Mouse (Mus musculus) retina, postnatal 1 day (tissue): ENCODE results near the gene Pcbp3.

Experiments used
- DNase-seq: peaks from one replicate; pipeline ENCODE4 v3.0.0-alpha.2; 2012

The Pcbp3 gene

GRCm38 (mm10) chr10:76842087-76842486, 119.6 kb downstream of the Pcbp3 start:
- DNase-seq = no peak

- DNase-seq = no peak
These were observed 120.5 kb downstream of the Pcbp3 start for GRCm38 (mm10) chr10:76841220-76841619.

GRCm38 (mm10) chr10:76840566-76840965, 121.1 kb downstream of the Pcbp3 start:
- DNase-seq = no peak

- DNase-seq = peak; percentile 84
These were observed 126.0 kb downstream of the Pcbp3 start for GRCm38 (mm10) chr10:76835497-76836357.

- no peak for DNase-seq
These were observed 128.8 kb downstream of the Pcbp3 start for GRCm38 (mm10) chr10:76832841-76833240.

GRCm38 (mm10) chr10:76831915-76832314, 129.8 kb downstream of the Pcbp3 start:
- no peak for DNase-seq

GRCm38 (mm10) chr10:76831151-76831550, 130.5 kb downstream of the Pcbp3 start:
- no peak for DNase-seq

- DNase-seq = no peak
These were observed 132.8 kb downstream of the Pcbp3 start for GRCm38 (mm10) chr10:76828936-76829335.

GRCm38 (mm10) chr10:76822698-76823097, 139.0 kb downstream of the Pcbp3 start:
- DNase-seq = peak; percentile 89

- DNase-seq = peak; percentile 27
These were observed 142.4 kb downstream of the Pcbp3 start for GRCm38 (mm10) chr10:76819321-76819720.

- DNase-seq = no peak
These were observed 143.3 kb downstream of the Pcbp3 start for GRCm38 (mm10) chr10:76818337-76818736.

- peak; percentile 37 for DNase-seq
These were observed 144.8 kb downstream of the Pcbp3 start for GRCm38 (mm10) chr10:76816930-76817329.

- peak; percentile 89 for DNase-seq
These were observed 145.3 kb downstream of the Pcbp3 start for GRCm38 (mm10) chr10:76816436-76816835.

- peak; percentile 84 for DNase-seq
These were observed 146.2 kb downstream of the Pcbp3 start for GRCm38 (mm10) chr10:76815481-76815880.

GRCm38 (mm10) chr10:76814811-76815210, 146.9 kb downstream of the Pcbp3 start:
- DNase-seq = peak; percentile 25

- peak; percentile 92 for DNase-seq
These were observed 151.6 kb downstream of the Pcbp3 start for GRCm38 (mm10) chr10:76809916-76810660.

GRCm38 (mm10) chr10:76809439-76809838, 152.2 kb downstream of the Pcbp3 start:
- DNase-seq = no peak

- DNase-seq = peak; percentile 51
These were observed 153.0 kb downstream of the Pcbp3 start for GRCm38 (mm10) chr10:76808446-76809400.

- no peak for DNase-seq
These were observed 159.2 kb downstream of the Pcbp3 start for GRCm38 (mm10) chr10:76802500-76802885.

GRCm38 (mm10) chr10:76801841-76802499, 159.7 kb downstream of the Pcbp3 start:
- peak; percentile 97 for DNase-seq

- no peak for DNase-seq
These were observed 160.4 kb downstream of the Pcbp3 start for GRCm38 (mm10) chr10:76801237-76801641.
